Mouse (Mus musculus): ENCODE measurements at regions not wholly inside any gene's neighbourhood (a gene's known extent, or its start where the extent isn't known, plus 50 kb on each side); places are given as distances from the start of the nearest gene placed in this dataset.
A peak's percentile ranks its signal among the peaks of the same experiment; 100 is the strongest.

- DNase-seq = peak; percentile 63
These were observed 104.8 kb upstream of the E030018B13Rik start for GRCm38 (mm10) chr7:63811816-63812215.

- DNase-seq = no peak
These were observed 101.1 kb upstream of the E030018B13Rik start for GRCm38 (mm10) chr7:63815531-63815930.

GRCm38 (mm10) chr7:63816056-63816941 lies 100.4 kb upstream of the E030018B13Rik start:
- DNase-seq = no peak

GRCm38 (mm10) chr7:63817476-63817875 lies 99.2 kb upstream of the E030018B13Rik start:
- DNase-seq = no peak

GRCm38 (mm10) chr7:63818105-63818504 lies 98.6 kb upstream of the E030018B13Rik start:
- DNase-seq = no peak

GRCm38 (mm10) chr7:63820286-63820685 lies 96.4 kb upstream of the E030018B13Rik start:
- DNase-seq = no peak

- no peak for DNase-seq
These were observed 94.7 kb upstream of the E030018B13Rik start for GRCm38 (mm10) chr7:63822001-63822400.

- no peak for DNase-seq
These were observed 92.6 kb upstream of the E030018B13Rik start for GRCm38 (mm10) chr7:63824009-63824408.

GRCm38 (mm10) chr7:63829362-63829920 lies 87.2 kb upstream of the E030018B13Rik start:
- no peak for DNase-seq

- no peak for DNase-seq
These were observed 83.0 kb upstream of the E030018B13Rik start for GRCm38 (mm10) chr7:63833676-63834075.

GRCm38 (mm10) chr7:63835958-63836357 lies 80.7 kb upstream of the E030018B13Rik start:
- DNase-seq = no peak

Data from cerebellum, adult 8-10 months (tissue).